Mouse (Mus musculus) brown adipose tissue, adult 24 weeks (tissue): ENCODE measurements around the gene Dstn. TPM values are rescaled to one million over a fixed set of nuclear protein-coding genes. Genes with fewer than 3 reads are reported as not detected.

Experiments
- H3K27ac ChIP-seq: fragments of 200-500 bp; replicated peaks from 2 replicates; pipeline ENCODE4 v1.5.1; 2012; ENCODE audit warnings: low read depth, mild to moderate bottlenecking, low read length
- H3K4me1 ChIP-seq: fragments of 200-500 bp; 2 replicates; pipeline ENCODE4 v1.6.1; 2012; ENCODE audit warnings: low read length, mixed read lengths; ENCODE audit not compliant: control insufficient read depth, insufficient read depth, insufficient read length
- H3K4me3 ChIP-seq: fragments of 200-500 bp; 2 replicates; pipeline ENCODE4 v1.5.1; 2012; ENCODE audit warnings: low read depth, mild to moderate bottlenecking, low read length, moderate library complexity; ENCODE audit not compliant: insufficient read depth
- polyA plus RNA-seq: library from polyadenylated mRNA; stranded (reverse); fragments of >200 nt; gene quantifications from 2 replicates; pipeline ENCODE4 v1.2.4, GENCODE M21; 2012; ENCODE audit not compliant: missing spikeins, insufficient read depth, insufficient read length

Gene Dstn
- polyA plus RNA-seq, 1 experiment, result 95.9 TPM

GRCm38 (mm10) chr2:143900821-143901351 lies 14.2 kb upstream of the Dstn start:
- H3K27ac ChIP-seq, result no peak overlapping the region
- H3K4me3 ChIP-seq, result no peak overlapping the region
- H3K4me1 ChIP-seq, result no peaks in the 10 kb centered on the region

- Histone ChIP-seq H3K4me3 (no peak overlapping the region), H3K27ac (peak overlapping the region; percentile 26; the same call in 1 of the 2 replicates), H3K4me1 (no peaks in the 10 kb centered on the region)
Observed at GRCm38 (mm10) chr2:143903376-143904045, 11.6 kb upstream of the Dstn start.

DNA sequence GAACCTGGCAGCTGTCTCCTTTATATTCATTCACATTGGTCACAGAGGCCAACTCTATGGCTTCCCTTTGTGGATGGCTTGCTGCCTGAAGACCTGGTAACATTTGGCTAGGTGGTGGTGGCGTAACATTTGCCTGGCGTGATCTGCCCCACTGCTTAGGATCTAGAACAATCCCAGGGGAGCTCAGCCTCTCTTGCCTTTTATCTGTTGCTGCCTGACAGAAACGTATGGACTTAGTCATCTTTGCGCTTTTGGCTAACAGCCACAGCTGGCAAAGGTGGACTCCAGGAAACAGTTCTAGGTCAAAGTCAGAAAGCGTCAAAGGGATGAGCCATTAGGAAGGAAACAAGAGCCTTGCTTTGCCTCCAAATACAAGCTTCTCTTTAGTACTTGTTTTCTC lies 10.2 kb upstream of the Dstn start:
- Histone ChIP-seq H3K4me3 (no peak overlapping the region), H3K4me1 (no peaks in the 10 kb centered on the region), H3K27ac (no peak overlapping the region)

GRCm38 (mm10) chr2:143909230-143909629 lies 5.9 kb upstream of the Dstn start:
- H3K4me3 ChIP-seq, result no peak overlapping the region
- no peak overlapping the region for H3K27ac ChIP-seq
- H3K4me1 ChIP-seq, result no peaks in the 10 kb centered on the region

DNA sequence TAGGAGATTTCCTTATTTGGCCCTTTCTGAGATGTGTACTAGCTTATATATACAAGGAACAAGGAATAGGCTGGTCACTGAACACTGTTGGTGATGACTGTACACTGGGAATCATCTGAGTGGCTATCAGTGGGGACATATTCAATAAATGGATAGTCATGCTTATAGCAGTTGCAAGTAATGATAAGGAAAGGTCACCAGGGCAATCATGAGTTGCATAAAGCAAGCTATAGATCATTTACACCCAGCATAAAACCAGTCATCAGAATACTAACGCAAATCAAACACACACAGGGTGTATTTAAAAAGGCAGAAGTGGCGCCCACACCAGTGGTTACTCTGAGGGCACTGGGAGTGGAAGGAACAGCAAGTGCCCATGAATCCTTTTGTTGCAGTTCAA lies 2.9 kb upstream of the Dstn start:
- no peak overlapping the region for H3K27ac ChIP-seq
- no peaks in the 10 kb centered on the region for H3K4me1 ChIP-seq
- no peak overlapping the region for H3K4me3 ChIP-seq

- Histone ChIP-seq H3K4me3 (peak overlapping the region; percentile 92; the same call in 1 of the 2 replicates), H3K4me1 (peaks cover 4% of the 10 kb centered on the region; the same call in 1 of the 2 replicates), H3K27ac (0 out of 2 replicates have a peak overlapping the region, but pooled peaks have one; percentile 35)
Observed at GRCm38 (mm10) chr2:143914221-143914620, 899 bp upstream of the Dstn start.

GRCm38 (mm10) chr2:143915600-143916135 lies 548 bp downstream of the Dstn start:
- Histone ChIP-seq H3K4me3 (peak overlapping the region; percentile 92), H3K4me1 (peaks cover 4% of the 10 kb centered on the region; the same call in 1 of the 2 replicates)

GRCm38 (mm10) chr2:143916229-143916628 lies 1.1 kb downstream of the Dstn start:
- Histone ChIP-seq H3K4me1 (peaks cover 4% of the 10 kb centered on the region; the same call in 1 of the 2 replicates), H3K27ac (no peak overlapping the region), H3K4me3 (peak overlapping the region; percentile 92)

More at GRCm38 (mm10) chr2:143915600-143916135, 548 bp downstream of the Dstn start:
- peak overlapping the region; percentile 66 for H3K27ac ChIP-seq

- no peak overlapping the region for H3K4me3 ChIP-seq
- no peak overlapping the region for H3K27ac ChIP-seq
- peaks cover 4% of the 10 kb centered on the region; the same call in 1 of the 2 replicates for H3K4me1 ChIP-seq
Observed at GRCm38 (mm10) chr2:143917622-143918021, 2.5 kb downstream of the Dstn start.

GRCm38 (mm10) chr2:143918831-143919502 lies 3.8 kb downstream of the Dstn start:
- peaks cover 6% of the 10 kb centered on the region; the same call in 1 of the 2 replicates for H3K4me1 ChIP-seq
- no peak overlapping the region for H3K4me3 ChIP-seq
- H3K27ac ChIP-seq, result no peak overlapping the region

- no peak overlapping the region for H3K27ac ChIP-seq
- no peak overlapping the region for H3K4me3 ChIP-seq
- peaks cover 5% of the 10 kb centered on the region; the same call in 1 of the 2 replicates for H3K4me1 ChIP-seq
Observed at GRCm38 (mm10) chr2:143924085-143924484, 9.0 kb downstream of the Dstn start.

DNA sequence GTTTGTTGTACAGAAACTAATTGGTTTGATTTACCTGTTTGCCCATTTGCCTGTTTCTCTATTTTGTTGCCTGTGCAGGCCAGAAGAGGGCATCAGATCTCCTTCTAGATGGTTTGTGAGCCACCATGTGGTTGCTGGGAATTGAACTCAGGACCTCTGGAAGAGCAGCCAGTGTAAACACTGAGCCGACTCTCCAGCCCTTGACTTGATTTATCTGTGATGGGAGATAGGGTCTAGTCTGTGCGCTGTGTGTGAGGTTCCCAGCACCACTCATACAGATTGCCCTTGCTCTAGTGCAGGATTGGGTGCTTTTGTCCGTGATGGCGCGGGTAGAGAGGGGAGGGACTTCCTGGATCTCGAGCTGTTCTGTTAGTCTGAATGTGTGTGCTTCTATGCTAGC lies 10.7 kb downstream of the Dstn start:
- Histone ChIP-seq H3K27ac (no peak overlapping the region), H3K4me3 (no peak overlapping the region), H3K4me1 (peaks cover 7% of the 10 kb centered on the region)

- no peak overlapping the region for H3K27ac ChIP-seq
- peaks cover 2% of the 10 kb centered on the region; the same call in 1 of the 2 replicates for H3K4me1 ChIP-seq
- no peak overlapping the region for H3K4me3 ChIP-seq
Observed at GRCm38 (mm10) chr2:143929607-143930311, 14.6 kb downstream of the Dstn start.

DNA sequence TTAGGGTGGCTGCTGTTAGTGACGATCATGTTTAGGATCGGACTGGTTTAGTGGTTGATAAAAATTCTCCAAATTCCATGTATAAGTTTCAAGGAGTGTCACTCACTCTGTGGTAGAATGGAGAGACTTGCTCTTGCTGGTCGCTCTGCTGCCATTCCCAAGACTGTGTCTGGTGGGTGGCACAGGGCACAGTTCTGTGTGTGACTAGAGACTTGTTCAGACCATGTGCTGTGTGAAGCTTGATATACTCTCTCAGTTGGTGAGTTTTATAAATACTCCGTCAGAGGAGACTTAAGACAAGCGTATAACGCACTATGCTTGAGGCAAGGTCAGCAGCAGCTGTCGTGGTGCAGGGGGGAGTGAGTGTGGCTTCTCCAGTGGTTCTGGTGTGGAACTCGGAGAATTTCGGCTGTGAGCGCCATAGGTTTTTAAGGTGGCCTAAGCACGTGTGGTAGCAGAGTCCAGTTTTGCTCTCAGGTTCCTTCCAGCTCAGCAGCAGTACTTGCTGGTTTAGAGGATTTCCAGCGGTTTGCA lies 17.3 kb downstream of the Dstn start:
- H3K27ac ChIP-seq, result no peak overlapping the region
- H3K4me1 ChIP-seq, result peaks cover 2% of the 10 kb centered on the region; the same call in 1 of the 2 replicates
- H3K4me3 ChIP-seq, result no peak overlapping the region
